Mouse (Mus musculus): ENCODE measurements around the gene Ppp2r5e.

GRCm38 (mm10) chr12:75467814-75468213 lies 128.2 kb downstream of the Ppp2r5e start:
- TF ChIP-seq CTCF (conservative IDR thresholded peaks at IDR 0.05; ENCODE audit: low read length), result no peak
- no peak for TF ChIP-seq NANOG (IDR thresholded peaks at IDR 0.05; ENCODE audit: borderline replicate concordance, low read length)
- TF ChIP-seq POU5F1 (IDR thresholded peaks at IDR 0.05; ENCODE audit: borderline replicate concordance, low read length), result no peak

Data from E14TG2a.4 (cell line).